Mouse (Mus musculus) spleen, adult 2 months (tissue): ENCODE data around the gene Slc4a4.

ENCODE experiments used
- CTCF ChIP-seq: fragments of 200-500 bp; IDR thresholded peaks from 2 replicates; pipeline ENCODE4 v1.5.1; 2011; ENCODE audit warnings: mild to moderate bottlenecking, inconsistent platforms; ENCODE audit not compliant: insufficient read depth, insufficient read length, insufficient replicate concordance; ENCODE audit errors: extremely low read depth
- POLR2A ChIP-seq: fragments of 200-500 bp; IDR thresholded peaks from 2 replicates; pipeline ENCODE4 v1.6.1; 2011; ENCODE audit warnings: low read depth, low read length, inconsistent platforms

DNA sequence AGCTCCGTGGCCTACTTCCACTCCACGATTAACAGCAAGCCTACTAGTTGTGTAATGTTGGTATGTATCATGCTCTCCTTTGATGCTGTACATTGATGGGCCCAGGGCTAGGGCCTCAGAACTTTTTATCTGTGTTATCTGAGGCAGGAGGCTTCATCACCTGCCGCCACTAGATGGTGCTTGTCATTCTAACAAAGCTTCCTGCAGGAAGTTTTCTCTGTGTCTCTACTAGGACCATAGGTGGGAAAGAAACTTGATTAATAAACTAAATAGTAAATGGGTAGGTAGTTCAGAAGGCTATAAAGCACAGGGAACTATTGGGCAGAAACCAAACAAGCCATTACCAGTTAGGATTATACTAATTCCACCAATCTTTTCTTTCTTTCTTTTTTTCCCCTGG, 2.5 kb upstream of the Slc4a4 start:
- TF ChIP-seq CTCF (no peak), POLR2A (no peak)
